Comparison of ENCODE assay signal across 8 mouse cellular contexts in genomic region chr1:128103520-128104088, GRCm38 (mm10). TPM values are rescaled to one million over a fixed set of nuclear protein-coding genes. Genes with fewer than 3 reads are reported as not detected.
DNase-seq lines count a peak whose midpoint lies in the region; ATAC-seq and TF ChIP-seq lines count a peak whose summit lies in the region.

No protein-coding gene starts in this region.

- peak; percentile 63 for ATAC-seq in intestine, embryonic 14.5 days (replicated peaks; ENCODE audit: low FRiP score, low TSS enrichment, low read depth)
- peak; percentile 60 for ATAC-seq in midbrain, postnatal 0 days (ENCODE audit: low FRiP score)

- peaks cover 21% of the 10 kb centered on the region for H3K4me1 ChIP-seq in embryonic facial prominence, embryonic 10.5 days
- H3K4me1 ChIP-seq in intestine, embryonic 14.5 days (replicated peaks; ENCODE audit: control insufficient read depth, insufficient read depth, low read length) = peaks cover 9% of the 10 kb centered on the region; the same call in 1 of the 2 replicates
- H3K4me1 ChIP-seq in midbrain, postnatal 0 days (ENCODE audit: insufficient read depth, low read length) = peaks cover 8% of the 10 kb centered on the region; the same call in 1 of the 2 replicates

- peak overlapping the region; percentile 61 for H3K9ac ChIP-seq in intestine, embryonic 14.5 days (ENCODE audit: low read length)
- H3K9ac ChIP-seq in midbrain, postnatal 0 days (replicated peaks; ENCODE audit: low read length, poor library complexity, severe bottlenecking) = peak overlapping the region; percentile 87

- H3K27ac ChIP-seq in embryonic facial prominence, embryonic 10.5 days (replicated peaks) = peak overlapping the region; percentile 94
- peak overlapping the region; percentile 85 for H3K27ac ChIP-seq in intestine, embryonic 14.5 days (ENCODE audit: low read depth)
- peak overlapping the region; percentile 96 for H3K27ac ChIP-seq in midbrain, postnatal 0 days (ENCODE audit: low read depth, low read length)

- under 1% methylated on average over 47 of the region's 47 CpGs for WGBS in embryonic facial prominence, embryonic 10.5 days
- WGBS in intestine, embryonic 14.5 days = under 1% methylated on average over 41 of the region's 47 CpGs
- WGBS in midbrain, postnatal 0 days = 0% methylated on average over 32 of the region's 47 CpGs

- peak; percentile 26; the same call in 1 of the 2 replicates for TF ChIP-seq CTCF in midbrain, postnatal 0 days (IDR thresholded peaks at IDR 0.05)

- DNase-seq in cerebellum, adult 9-10 months = peak; percentile 68
- no peak for DNase-seq in cerebellum, adult 18-20 months
- DNase-seq in 3T3-L1 (ENCODE audit: low read depth, low spot score) = peak; percentile 44
- DNase-seq in embryonic facial prominence, embryonic 10.5 days (ENCODE audit: low spot score) = no peak
- DNase-seq in intestine, embryonic 14.5 days (ENCODE audit: low spot score) = no peak
- peak; percentile 56 for DNase-seq in midbrain, postnatal 0 days (ENCODE audit: low spot score)
- no peak for DNase-seq in right cerebral cortex, postnatal 10 days (ENCODE audit: low spot score in 2 of 2)
- DNase-seq in right cerebral cortex, adult 18-20 months = no peak

- H3K36me3 ChIP-seq in embryonic facial prominence, embryonic 10.5 days (replicated peaks) = 0 out of 2 replicates have a peak, but pooled peaks cover 2% of the 10 kb centered on the region
- no peaks in the 10 kb centered on the region for H3K36me3 ChIP-seq in intestine, embryonic 14.5 days (ENCODE audit: control insufficient read depth, insufficient read depth, low read length)
- no peaks in the 10 kb centered on the region for H3K36me3 ChIP-seq in midbrain, postnatal 0 days (ENCODE audit: insufficient read depth, low read length)

- H3K4me3 ChIP-seq in embryonic facial prominence, embryonic 10.5 days = peak overlapping the region; percentile 95
- H3K4me3 ChIP-seq in intestine, embryonic 14.5 days (ENCODE audit: low read depth, low read length) = peak overlapping the region; percentile 70
- peak overlapping the region; percentile 90 for H3K4me3 ChIP-seq in midbrain, postnatal 0 days (ENCODE audit: low read depth, low read length)

- no peaks in the 10 kb centered on the region for H3K27me3 ChIP-seq in embryonic facial prominence, embryonic 10.5 days (replicated peaks; ENCODE audit: low read depth, poor library complexity, severe bottlenecking)
- no peaks in the 10 kb centered on the region for H3K27me3 ChIP-seq in intestine, embryonic 14.5 days (replicated peaks; ENCODE audit: control insufficient read depth, insufficient read depth, low read length)
- H3K27me3 ChIP-seq in midbrain, postnatal 0 days (ENCODE audit: insufficient read depth, low read length) = no peaks in the 10 kb centered on the region

- peak overlapping the region; percentile 64 for H3K4me2 ChIP-seq in intestine, embryonic 14.5 days (ENCODE audit: low read length)
- peak overlapping the region; percentile 62 for H3K4me2 ChIP-seq in midbrain, postnatal 0 days (ENCODE audit: low read depth, low read length, poor library complexity, severe bottlenecking)

- no peaks in the 10 kb centered on the region for H3K9me3 ChIP-seq in embryonic facial prominence, embryonic 10.5 days
- H3K9me3 ChIP-seq in intestine, embryonic 14.5 days (ENCODE audit: control insufficient read depth, low read length) = no peaks in the 10 kb centered on the region
- H3K9me3 ChIP-seq in midbrain, postnatal 0 days (ENCODE audit: low read length) = no peaks in the 10 kb centered on the region

RNA-seq across cellular contexts. Expression of gene R3hdm1, which starts 0.5 kb away (rescaled TPM):
- polyA plus RNA-seq in embryonic facial prominence, embryonic 10.5 days (2016; fragmentation: Nextera tagmentation; extraction: Ambion mirVana) = 81.0 and 83.9 TPM in 2 replicates
- polyA plus RNA-seq in intestine, embryonic 14.5 days (2014; fragmentation: Nextera tagmentation; extraction: Ambion mirVana) = 67.4 and 70.9 TPM in 2 replicates
- 57.1 and 77.9 TPM in 2 replicates for total RNA-seq in midbrain, postnatal 0 days (2014; rRNA removed)
- polyA plus RNA-seq in midbrain, postnatal 0 days (2015; fragmentation: Nextera tagmentation; extraction: Ambion mirVana) = 74.9 and 104 TPM in 2 replicates

RNA-seq across cellular contexts. Expression of gene Zranb3, which starts 0.8 kb away (rescaled TPM):
- polyA plus RNA-seq in embryonic facial prominence, embryonic 10.5 days (2016; fragmentation: Nextera tagmentation; extraction: Ambion mirVana) = 14.9 and 15.8 TPM in 2 replicates
- 8.4 and 11.4 TPM in 2 replicates for polyA plus RNA-seq in intestine, embryonic 14.5 days (2014; fragmentation: Nextera tagmentation; extraction: Ambion mirVana)
- total RNA-seq in midbrain, postnatal 0 days (2014; rRNA removed) = 4.2 and 6.8 TPM in 2 replicates
- polyA plus RNA-seq in midbrain, postnatal 0 days (2015; fragmentation: Nextera tagmentation; extraction: Ambion mirVana) = 2.3 and 2.9 TPM in 2 replicates

Comparison
In these comparisons a context has a peak if more than half of its experiments do, and no peak if none do; other contexts are left out.
1. DNase-seq: peak in cerebellum, adult 9-10 months (single experiment), 3T3-L1 (single experiment) and midbrain, postnatal 0 days (single experiment); none in cerebellum, adult 18-20 months (0 of 2), embryonic facial prominence, embryonic 10.5 days (single experiment), intestine, embryonic 14.5 days (single experiment), right cerebral cortex, postnatal 10 days (0 of 2) and right cerebral cortex, adult 18-20 months (single experiment).
2. Peak in every context shown above with its lines, with median percentiles within 50 percentile points of each other: H3K27ac ChIP-seq and H3K4me3 ChIP-seq.